Mouse (Mus musculus) heart, postnatal 36 days (tissue): ENCODE measurements at regions not wholly inside any gene's neighbourhood (a gene's known extent, or its start where the extent isn't known, plus 50 kb on each side); places are given as distances from the start of the nearest gene placed in this dataset.

ENCODE experiments used
- DNase-seq, 2 experiments: peaks; one replicate each; pipeline ENCODE4 v3.0.0; 2021 to 2022
- intact Hi-C: fragments of 180-260 bp; cut with DNase I; formaldehyde crosslinking; loops from one replicate; pipeline ENCODE4 v1.15.1; 2025

GRCm38 (mm10) chr7:95936599-95936998 lies 234.4 kb upstream of the Tenm4 start:
- DNase-seq: no peak
- intact Hi-C loops: no loop called here

DNA sequence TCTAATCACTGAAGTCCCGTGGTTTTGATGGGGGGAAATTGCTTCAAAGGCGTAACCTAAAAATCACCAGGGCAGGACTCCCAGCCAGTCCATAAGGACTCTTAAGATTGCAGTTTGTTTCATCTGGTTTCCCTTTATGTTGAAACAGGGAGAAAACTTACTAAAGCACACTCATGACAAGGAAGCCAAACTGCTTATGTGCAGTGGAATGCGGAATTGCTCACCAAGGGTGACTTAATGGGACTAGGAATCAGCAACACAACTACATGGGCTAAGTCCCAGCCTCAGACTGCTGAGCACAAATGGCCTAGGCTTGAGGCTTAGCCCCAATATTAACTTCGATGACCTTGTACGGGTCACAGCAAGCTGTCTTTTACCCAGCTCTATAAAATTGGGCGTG lies 227.6 kb upstream of the Tenm4 start:
- intact Hi-C loops: no loop called here
- no peak for DNase-seq

- intact Hi-C loops: no loop called here
- no peak for DNase-seq
Observed at GRCm38 (mm10) chr7:95952395-95952794, 218.7 kb upstream of the Tenm4 start.

GRCm38 (mm10) chr7:95954511-95954910 lies 216.5 kb upstream of the Tenm4 start:
- intact Hi-C loops: no loop called here
- no peak for DNase-seq

GRCm38 (mm10) chr7:95955119-95955518 lies 215.9 kb upstream of the Tenm4 start:
- intact Hi-C loops: no loop called here
- no peak for DNase-seq

- intact Hi-C loops: no loop called here
Observed at GRCm38 (mm10) chr7:95959068-95959467, 212.0 kb upstream of the Tenm4 start.

GRCm38 (mm10) chr7:95971863-95972262 lies 199.2 kb upstream of the Tenm4 start:
- DNase-seq: no peak
- intact Hi-C loops: no loop called here

More at GRCm38 (mm10) chr7:95959068-95959467, 212.0 kb upstream of the Tenm4 start:
- DNase-seq: no peak

DNA sequence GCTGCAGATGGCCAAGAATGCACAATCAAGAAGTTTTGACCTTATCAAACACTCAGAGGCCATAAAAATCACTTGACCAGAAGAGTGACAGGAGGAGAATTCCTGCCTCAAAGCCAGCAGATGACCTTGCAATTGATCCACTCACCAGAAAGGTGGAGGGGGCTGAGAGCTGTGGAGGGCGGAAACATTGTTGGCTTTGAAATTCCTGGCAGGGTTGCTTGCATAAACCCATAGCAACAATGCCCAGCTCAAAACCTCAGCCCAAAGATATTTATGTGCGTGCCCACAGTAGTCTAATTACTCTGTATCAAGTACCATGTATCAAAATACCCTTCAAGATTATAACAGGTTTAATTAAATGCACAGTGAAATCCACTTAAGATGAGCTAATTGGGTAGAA lies 197.0 kb upstream of the Tenm4 start:
- intact Hi-C loops: no loop called here
- DNase-seq: no peak

DNA sequence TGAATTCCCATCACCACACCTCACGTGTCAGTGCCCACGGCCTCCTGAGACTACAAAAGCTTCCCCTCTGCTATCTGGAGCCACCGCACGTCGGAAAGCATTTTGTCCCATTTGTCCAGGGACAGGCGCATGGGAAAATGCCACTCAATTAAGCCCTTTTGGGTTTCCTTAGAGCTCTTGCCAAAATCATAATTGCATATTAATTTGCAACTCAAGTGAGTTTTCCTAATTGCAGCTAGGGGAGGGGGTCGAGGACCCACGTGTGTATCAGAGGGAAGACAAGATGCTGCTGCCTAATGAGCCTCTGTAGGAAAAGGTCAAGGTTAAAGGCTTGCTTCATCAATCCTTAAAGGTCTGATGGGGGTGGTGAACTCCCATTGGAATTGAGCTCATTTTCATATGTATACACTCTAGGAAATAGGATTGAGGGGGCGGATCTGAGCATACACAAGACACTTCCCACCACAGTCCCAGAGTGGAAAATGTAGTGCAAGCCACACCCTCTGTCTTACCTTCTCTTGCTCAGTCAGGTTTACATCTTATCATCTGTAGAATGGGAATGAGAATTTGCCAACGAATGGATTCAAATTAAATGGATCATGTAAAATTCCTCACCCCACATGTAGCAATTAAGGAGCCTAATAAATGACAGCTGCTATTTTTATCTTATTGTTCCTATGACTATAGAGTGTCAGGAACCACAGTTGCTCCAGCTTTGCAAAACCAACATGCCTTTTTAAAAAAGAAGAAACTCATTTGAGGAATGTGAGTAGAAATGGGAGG lies 179.6 kb upstream of the Tenm4 start:
- intact Hi-C loops: no loop called here
- no peak for DNase-seq

GRCm38 (mm10) chr7:95992033-95992516 lies 179.0 kb upstream of the Tenm4 start:
- intact Hi-C loops: no loop called here
- no peak for DNase-seq

GRCm38 (mm10) chr7:95992521-95992920 lies 178.5 kb upstream of the Tenm4 start:
- DNase-seq: no peak
- intact Hi-C loops: no loop called here

GRCm38 (mm10) chr7:95997190-95997589 lies 173.9 kb upstream of the Tenm4 start:
- DNase-seq: no peak
- intact Hi-C loops: no loop called here

- intact Hi-C loops: no loop called here
- DNase-seq: no peak
Observed at GRCm38 (mm10) chr7:95999189-95999588, 171.9 kb upstream of the Tenm4 start.

GRCm38 (mm10) chr7:96002401-96002800 lies 168.6 kb upstream of the Tenm4 start:
- DNase-seq: no peak
- intact Hi-C loops: no loop called here

DNA sequence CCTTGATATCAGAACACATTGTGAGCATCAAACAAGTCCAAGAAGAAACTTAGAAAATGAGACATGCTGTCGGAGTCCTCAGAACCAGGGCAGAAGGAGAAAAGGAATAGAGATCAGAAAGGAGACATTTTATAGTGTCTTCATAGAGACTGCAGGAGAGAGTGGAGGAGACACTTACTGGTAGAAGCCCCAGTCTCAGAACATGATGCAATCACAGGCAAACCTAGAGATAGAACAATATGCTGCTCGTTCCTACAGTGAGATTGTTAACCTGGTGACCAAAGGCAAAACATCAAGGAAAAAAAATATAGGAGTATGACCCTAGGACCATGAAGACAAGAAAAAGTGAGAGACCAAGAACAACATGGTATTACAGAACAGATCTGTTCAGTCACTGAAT lies 164.7 kb upstream of the Tenm4 start:
- intact Hi-C loops: no loop called here
- DNase-seq: no peak

GRCm38 (mm10) chr7:96013008-96013407 lies 158.0 kb upstream of the Tenm4 start:
- no peak for DNase-seq

GRCm38 (mm10) chr7:96017112-96017884 lies 153.7 kb upstream of the Tenm4 start:
- no peak for DNase-seq
- intact Hi-C loops: no loop called here

More at GRCm38 (mm10) chr7:96013008-96013407, 158.0 kb upstream of the Tenm4 start:
- intact Hi-C loops: no loop called here

- DNase-seq: no peak
- intact Hi-C loops: no loop called here
Observed at GRCm38 (mm10) chr7:96024048-96024447, 147.0 kb upstream of the Tenm4 start.

DNA sequence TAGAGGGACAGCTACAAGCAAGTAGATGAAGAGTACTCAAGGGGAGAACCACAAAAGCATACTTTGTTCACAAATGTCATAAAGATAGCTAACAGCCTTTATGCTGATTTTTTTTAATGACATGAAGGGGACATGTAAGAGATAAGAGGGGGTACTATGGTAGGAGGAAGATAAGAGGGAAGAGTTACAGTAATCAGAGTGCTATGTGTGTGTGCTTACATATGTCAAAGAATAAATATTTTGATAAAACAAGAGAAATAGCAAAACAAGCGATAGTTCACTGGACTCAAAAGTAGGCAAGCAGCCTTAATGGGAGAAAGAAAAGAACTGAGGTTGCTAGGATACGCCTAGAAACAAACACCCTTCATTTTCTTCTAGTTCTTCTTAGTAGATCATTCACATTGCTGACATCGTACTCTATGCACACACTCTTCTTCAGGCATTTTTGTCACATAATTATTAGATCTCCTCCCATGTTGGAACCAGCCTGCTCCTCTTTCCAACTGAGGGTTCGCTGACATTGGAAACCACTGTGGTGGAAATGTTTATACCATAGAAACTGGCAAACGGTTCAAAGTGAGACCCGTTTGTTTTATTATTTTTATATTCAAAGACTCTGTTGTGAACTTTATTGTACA lies 144.1 kb upstream of the Tenm4 start:
- DNase-seq: no peak
- intact Hi-C loops: no loop called here

- DNase-seq: no peak
- intact Hi-C loops: no loop called here
Observed at GRCm38 (mm10) chr7:96033636-96034035, 137.4 kb upstream of the Tenm4 start.

GRCm38 (mm10) chr7:96035456-96035855 lies 135.6 kb upstream of the Tenm4 start:
- intact Hi-C loops: no loop called here
- DNase-seq: no peak
